Mouse (Mus musculus) forebrain, postnatal 0 days (tissue): Measurements from ENCODE around the gene Kcnma1. TPM values are rescaled to one million over a fixed set of nuclear protein-coding genes. Genes with fewer than 3 reads are reported as not detected.

Source experiments
- ATAC-seq: fragments of 200-750 bp; cut with Nextera tagmentation; 2 replicates; pipeline ENCODE4 v1.8.0; 2017; ENCODE audit warnings: mild to moderate bottlenecking, moderate library complexity
- DNase-seq: peaks from one replicate; pipeline ENCODE4 v3.0.0-alpha.2; 2015
- H3K27ac ChIP-seq: fragments of 300-500 bp; sonication (generic); 2 replicates; pipeline ENCODE4 v1.5.1; 2014; ENCODE audit warnings: low read depth, mild to moderate bottlenecking, antibody characterized with exemption, low read length, moderate library complexity, mixed read lengths
- H3K27me3 ChIP-seq: fragments of 300-500 bp; sonication (generic); 2 replicates; pipeline ENCODE4 v1.6.1; 2014; ENCODE audit warnings: mild to moderate bottlenecking, low read length, mixed read lengths; ENCODE audit not compliant: insufficient read depth
- H3K36me3 ChIP-seq: fragments of 300-500 bp; sonication (generic); 2 replicates; pipeline ENCODE4 v1.6.1; 2014; ENCODE audit warnings: mild to moderate bottlenecking, moderate library complexity; ENCODE audit not compliant: insufficient read depth
- H3K4me1 ChIP-seq: fragments of 300-500 bp; sonication (generic); 2 replicates; pipeline ENCODE4 v1.6.1; 2014; ENCODE audit warnings: antibody characterized with exemption; ENCODE audit not compliant: insufficient read depth
- H3K4me2 ChIP-seq: fragments of 300-500 bp; sonication (generic); 2 replicates; pipeline ENCODE4 v1.6.1; 2014; ENCODE audit warnings: low read depth, mild to moderate bottlenecking, moderate library complexity
- H3K4me3 ChIP-seq: fragments of 300-500 bp; sonication (generic); 2 replicates; pipeline ENCODE4 v1.5.1; 2014; ENCODE audit warnings: low read depth, low read length, mixed read lengths
- H3K9ac ChIP-seq: fragments of 300-500 bp; sonication (generic); 2 replicates; pipeline ENCODE4 v1.6.1; 2014; ENCODE audit warnings: mild to moderate bottlenecking
- H3K9me3 ChIP-seq: fragments of 300-500 bp; sonication (generic); 2 replicates; pipeline ENCODE4 v1.6.1; 2016; ENCODE audit warnings: low read length
- CTCF ChIP-seq: sonication (generic); IDR thresholded peaks from 2 replicates; pipeline ENCODE4 v1.5.1; 2016; ENCODE audit warnings: antibody characterized with exemption, control low read depth, low read depth
- WGBS: fragments of 180-500 bp; shearing (Covaris S2); extraction: QIAGEN DNeasy Blood & Tissue Kit; methylation state at CpG from one replicate; pipeline ENCODE4 v1.1.7; 2014; 5-methylcytosine and 5-hydroxymethylcytosine counted together
- polyA plus RNA-seq: library from polyadenylated mRNA; unstranded; fragments of >200 nt; fragmentation: Nextera tagmentation; extraction: Ambion mirVana; gene quantifications from 2 replicates; pipeline ENCODE4 v1.2.1, GENCODE M21; 2015
- total RNA-seq: library from RNA; depleted of rRNA; stranded (reverse); fragments of >200 nt; gene quantifications from 2 replicates; pipeline ENCODE4 v1.2.3, GENCODE M21; 2014

The Kcnma1 gene
- total and polyA plus RNA-seq, 2 experiments from 2014 or later, result 18.7 to 35.8 TPM

GRCm38 (mm10) chr14:23638078-23638695 lies 376.1 kb downstream of the Kcnma1 start:
- Histone ChIP-seq H3K36me3 (no peaks in the 10 kb centered on the region), H3K27ac (no peak overlapping the region), H3K4me2 (no peak overlapping the region), H3K27me3 (no peaks in the 10 kb centered on the region), H3K9me3 (no peaks in the 10 kb centered on the region), H3K9ac (no peak overlapping the region), H3K4me1 (no peaks in the 10 kb centered on the region), H3K4me3 (no peak overlapping the region)
- 64% methylated on average over 3 of the region's 3 CpGs for WGBS
- ATAC-seq, result no peak
- no peak for TF ChIP-seq CTCF
- no peak for DNase-seq

GRCm38 (mm10) chr14:23635903-23636302 lies 378.4 kb downstream of the Kcnma1 start:
- 68% methylated on average over 4 of the region's 4 CpGs for WGBS
- no peaks in the 10 kb centered on the region for H3K36me3 ChIP-seq
- no peak overlapping the region for H3K27ac ChIP-seq
- ATAC-seq, result no peak
- no peak overlapping the region for H3K9ac ChIP-seq
- no peaks in the 10 kb centered on the region for H3K9me3 ChIP-seq
- H3K4me2 ChIP-seq, result no peak overlapping the region
- DNase-seq, result no peak
- no peak for TF ChIP-seq CTCF
- H3K4me3 ChIP-seq, result no peak overlapping the region
- no peaks in the 10 kb centered on the region for H3K27me3 ChIP-seq
- no peaks in the 10 kb centered on the region for H3K4me1 ChIP-seq

GRCm38 (mm10) chr14:23633011-23633595 lies 381.2 kb downstream of the Kcnma1 start:
- no peak overlapping the region for H3K4me3 ChIP-seq
- no peaks in the 10 kb centered on the region for H3K36me3 ChIP-seq
- H3K4me1 ChIP-seq, result no peaks in the 10 kb centered on the region
- no peak for TF ChIP-seq CTCF
- H3K4me2 ChIP-seq, result no peak overlapping the region
- H3K9ac ChIP-seq, result no peak overlapping the region
- no peaks in the 10 kb centered on the region for H3K9me3 ChIP-seq
- ATAC-seq (no peak), DNase-seq (no peak)
- WGBS, result 93% methylated on average over 5 of the region's 5 CpGs
- no peak overlapping the region for H3K27ac ChIP-seq
- H3K27me3 ChIP-seq, result no peaks in the 10 kb centered on the region

GRCm38 (mm10) chr14:23626925-23627324 lies 387.4 kb downstream of the Kcnma1 start:
- ATAC-seq (no peak; the same call in 1 of the 2 replicates), DNase-seq (no peak)
- Histone ChIP-seq H3K4me2 (no peak overlapping the region), H3K27me3 (no peaks in the 10 kb centered on the region), H3K9me3 (no peaks in the 10 kb centered on the region), H3K27ac (no peak overlapping the region), H3K36me3 (no peaks in the 10 kb centered on the region), H3K4me1 (no peaks in the 10 kb centered on the region), H3K4me3 (no peak overlapping the region), H3K9ac (no peak overlapping the region)
- no peak for TF ChIP-seq CTCF
- 76% methylated on average over 6 of the region's 6 CpGs for WGBS

- WGBS, result 57% methylated on average over 2 of the region's 2 CpGs
These were observed 388.2 kb downstream of the Kcnma1 start for GRCm38 (mm10) chr14:23626114-23626513.

GRCm38 (mm10) chr14:23625436-23625835 lies 388.9 kb downstream of the Kcnma1 start:
- H3K9me3 ChIP-seq, result no peaks in the 10 kb centered on the region
- no peak for TF ChIP-seq CTCF
- no peak overlapping the region for H3K27ac ChIP-seq
- H3K4me2 ChIP-seq, result no peak overlapping the region
- H3K27me3 ChIP-seq, result no peaks in the 10 kb centered on the region
- no peaks in the 10 kb centered on the region for H3K36me3 ChIP-seq
- no peak for ATAC-seq
- H3K4me1 ChIP-seq, result no peaks in the 10 kb centered on the region
- DNase-seq, result no peak
- no peak overlapping the region for H3K4me3 ChIP-seq
- 96% methylated on average over 6 of the region's 6 CpGs for whole genome bisulfite sequencing
- no peak overlapping the region for H3K9ac ChIP-seq

More at GRCm38 (mm10) chr14:23626114-23626513, 388.2 kb downstream of the Kcnma1 start:
- H3K9ac ChIP-seq, result no peak overlapping the region
- H3K4me1 ChIP-seq, result no peaks in the 10 kb centered on the region
- ATAC-seq (no peak), DNase-seq (no peak)
- H3K9me3 ChIP-seq, result no peaks in the 10 kb centered on the region
- H3K36me3 ChIP-seq, result no peaks in the 10 kb centered on the region
- no peak overlapping the region for H3K4me3 ChIP-seq
- TF ChIP-seq CTCF, result no peak
- no peak overlapping the region for H3K27ac ChIP-seq
- H3K27me3 ChIP-seq, result no peaks in the 10 kb centered on the region
- no peak overlapping the region for H3K4me2 ChIP-seq

- Histone ChIP-seq H3K4me3 (no peak overlapping the region), H3K27ac (no peak overlapping the region), H3K4me1 (no peaks in the 10 kb centered on the region), H3K27me3 (no peaks in the 10 kb centered on the region), H3K9me3 (no peaks in the 10 kb centered on the region), H3K36me3 (no peaks in the 10 kb centered on the region), H3K4me2 (no peak overlapping the region), H3K9ac (no peak overlapping the region)
- WGBS, result 76% methylated on average over 1 of the region's 1 CpGs
- TF ChIP-seq CTCF, result no peak
- DNase-seq (no peak), ATAC-seq (no peak)
These were observed 389.8 kb downstream of the Kcnma1 start for GRCm38 (mm10) chr14:23624455-23624854.
